Mouse (Mus musculus): ENCODE data around the gene Grn. TPM values are rescaled to one million over a fixed set of nuclear protein-coding genes. Genes with fewer than 3 reads are reported as not detected.

Grn gene
- polyA plus RNA-seq, 1 experiment from 2014 or later = 94.8 TPM

DNA sequence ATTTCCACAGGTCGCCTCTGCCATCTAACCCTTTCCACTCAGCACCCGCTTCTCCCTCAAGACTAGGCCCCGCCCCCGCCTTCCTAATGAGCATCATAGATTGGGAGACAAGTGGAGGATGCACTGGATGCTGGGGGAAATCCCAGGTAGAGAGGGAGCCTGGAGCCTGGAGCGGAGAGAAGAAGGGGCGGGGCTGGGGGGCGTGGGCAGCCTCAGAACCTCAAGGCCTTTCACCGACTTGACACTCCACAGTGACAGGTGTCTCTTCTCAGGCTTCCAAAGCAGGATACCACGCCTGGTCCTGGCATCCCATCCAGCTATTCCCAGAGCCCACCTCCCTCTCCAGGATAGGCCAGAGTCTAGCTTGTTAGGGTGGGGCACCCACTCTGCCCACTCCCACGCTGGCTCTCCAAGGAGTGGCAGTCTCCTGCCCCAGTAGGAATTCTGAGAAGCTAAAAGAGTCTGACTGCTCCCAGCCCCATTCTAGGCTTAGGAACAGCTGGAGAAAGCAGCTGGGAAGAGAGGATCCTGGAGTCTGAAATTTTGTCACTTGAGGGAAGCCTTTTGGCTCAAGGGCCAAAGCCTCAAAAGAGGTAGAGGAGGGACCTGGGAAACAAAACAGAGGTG, 15.3 kb downstream of the Grn start:
- Histone ChIP-seq H3K4me3 (replicated peaks) (no peak overlapping the region), H3K4me1 (replicated peaks) (peaks cover 27% of the 10 kb centered on the region), H3K36me3 (replicated peaks) (no peaks in the 10 kb centered on the region), H3K4me2 (0 out of 2 replicates have a peak overlapping the region, but pooled peaks have one; percentile 83), H3K27ac (replicated peaks) (no peak overlapping the region), H3K27me3 (peaks cover 88% of the 10 kb centered on the region), H3K9ac (no peak overlapping the region), H3K9me3 (replicated peaks) (no peaks in the 10 kb centered on the region)
- ATAC-seq (ENCODE audit: insufficient read depth) = no peak
- 49% methylated on average over 10 of the region's 10 CpGs for WGBS (ENCODE audit: insufficient replicate concordance)

DNA sequence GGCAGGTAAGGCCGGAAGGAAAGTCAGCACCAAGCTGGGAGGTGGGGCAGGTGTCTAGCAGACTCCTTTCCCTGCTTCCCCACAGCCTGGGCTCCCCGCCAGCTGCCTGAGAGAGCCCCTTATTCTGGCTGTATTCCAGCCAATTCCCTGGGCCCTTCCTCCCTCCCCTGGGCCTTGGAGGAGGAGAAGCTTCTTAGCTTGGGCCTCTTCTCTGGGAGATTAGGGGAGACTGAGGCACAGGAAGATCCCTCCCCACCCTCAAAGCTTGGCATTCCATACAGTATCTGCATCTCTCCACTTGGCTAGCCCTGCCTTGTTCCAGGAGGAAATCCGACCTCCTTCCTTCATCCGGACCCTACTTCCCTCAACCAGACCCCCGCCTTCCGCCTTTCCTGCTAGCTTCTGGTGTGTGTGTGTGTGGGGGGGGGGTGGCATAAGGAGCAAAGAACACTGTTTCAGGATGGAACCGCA, 15.8 kb downstream of the Grn start:
- Histone ChIP-seq H3K4me3 (replicated peaks) (0 out of 2 replicates have a peak overlapping the region, but pooled peaks have one; percentile 59), H3K4me1 (replicated peaks) (peaks cover 27% of the 10 kb centered on the region), H3K27ac (replicated peaks) (no peak overlapping the region), H3K4me2 (peak overlapping the region; percentile 83; the same call in 1 of the 2 replicates), H3K9me3 (replicated peaks) (no peaks in the 10 kb centered on the region), H3K27me3 (peaks cover 91% of the 10 kb centered on the region), H3K36me3 (replicated peaks) (no peaks in the 10 kb centered on the region), H3K9ac (no peak overlapping the region)
- ATAC-seq (ENCODE audit: insufficient read depth) = no peak
- WGBS (ENCODE audit: insufficient replicate concordance) = 27% methylated on average over 7 of the region's 7 CpGs

DNA sequence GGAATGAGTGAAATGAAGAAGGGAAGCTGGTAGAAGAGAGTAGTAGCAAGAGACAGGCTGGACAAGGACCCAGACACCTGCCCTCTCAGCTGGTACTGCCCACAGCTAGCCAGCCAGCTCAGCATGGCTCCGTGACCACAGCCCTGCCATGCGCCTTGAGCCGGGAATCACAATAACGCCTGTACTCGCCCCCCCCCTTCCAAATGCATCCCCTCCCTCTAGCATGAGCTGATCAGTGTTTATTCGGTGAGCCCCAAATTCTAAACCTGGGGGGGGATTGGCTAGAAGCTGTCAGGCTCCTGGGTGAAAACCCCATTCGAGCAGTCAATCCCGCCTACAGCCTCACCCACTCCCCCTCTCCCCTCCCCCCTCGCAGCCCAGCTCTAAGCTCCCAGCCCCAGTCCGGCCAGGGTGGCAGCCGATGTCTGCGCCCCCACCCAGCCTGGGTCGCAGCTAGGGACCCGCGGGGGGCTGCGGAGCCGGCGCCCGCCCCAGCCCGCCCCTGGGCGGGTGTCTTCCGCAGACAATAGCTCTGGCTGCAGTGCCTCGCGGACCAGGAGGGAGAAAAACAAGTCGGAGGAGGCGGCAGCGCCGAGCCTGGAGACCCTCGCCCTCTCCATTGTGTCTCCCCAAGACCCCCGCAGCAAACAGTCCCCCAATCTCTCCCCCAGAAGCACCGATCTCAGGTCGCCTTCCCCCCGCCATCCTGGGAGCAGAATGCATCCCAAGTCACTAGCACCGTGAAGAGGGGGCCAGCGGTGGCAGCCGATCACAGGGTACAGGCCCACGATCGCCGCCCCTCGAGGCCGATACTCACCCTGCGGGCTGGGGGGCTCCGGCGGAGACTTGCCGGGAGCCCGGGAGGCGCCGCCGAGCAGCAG, 16.7 kb downstream of the Grn start:
- peak overlapping the region; percentile 83 for H3K4me2 ChIP-seq
- ATAC-seq (ENCODE audit: insufficient read depth) = peak; percentile 11; the same call in 1 of the 2 replicates
- H3K27ac ChIP-seq (replicated peaks) = 0 out of 2 replicates have a peak overlapping the region, but pooled peaks have one; percentile 4
- H3K4me3 ChIP-seq (replicated peaks) = peak overlapping the region; percentile 59
- no peaks in the 10 kb centered on the region for H3K9me3 ChIP-seq (replicated peaks)
- H3K27me3 ChIP-seq = peaks cover 94% of the 10 kb centered on the region
- WGBS (ENCODE audit: insufficient replicate concordance) = 2% methylated on average over 49 of the region's 49 CpGs
- H3K9ac ChIP-seq = peak overlapping the region; percentile 47; the same call in 1 of the 2 replicates
- H3K4me1 ChIP-seq (replicated peaks) = peaks cover 27% of the 10 kb centered on the region
- H3K36me3 ChIP-seq (replicated peaks) = no peaks in the 10 kb centered on the region

DNA sequence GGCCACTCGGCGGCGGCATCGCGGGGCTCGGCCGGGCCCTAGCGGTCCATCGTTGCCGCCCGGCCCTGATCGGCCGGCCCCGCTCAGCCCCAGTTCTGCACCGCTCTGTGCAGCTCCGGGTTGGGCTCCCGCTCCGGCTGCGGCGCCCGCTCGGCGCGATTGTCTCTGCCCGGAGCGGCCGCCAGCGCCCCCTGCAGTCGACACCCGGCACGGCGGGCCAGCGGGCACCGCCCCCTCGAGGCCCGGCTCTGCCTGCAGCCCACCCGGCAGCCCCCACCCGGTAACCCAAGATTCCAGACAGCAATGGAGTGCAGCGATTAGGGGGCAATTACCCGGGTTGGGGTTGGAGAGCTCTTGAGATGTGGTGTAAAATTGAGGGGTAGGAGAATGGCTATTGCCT, 17.4 kb downstream of the Grn start, which contains the start of gene Fam171a2:
Gene Fam171a2 (minus strand): TSS at position 186 of the 400 bp plus-strand sequence.
- H3K9me3 ChIP-seq (replicated peaks) = no peaks in the 10 kb centered on the region

DNA sequence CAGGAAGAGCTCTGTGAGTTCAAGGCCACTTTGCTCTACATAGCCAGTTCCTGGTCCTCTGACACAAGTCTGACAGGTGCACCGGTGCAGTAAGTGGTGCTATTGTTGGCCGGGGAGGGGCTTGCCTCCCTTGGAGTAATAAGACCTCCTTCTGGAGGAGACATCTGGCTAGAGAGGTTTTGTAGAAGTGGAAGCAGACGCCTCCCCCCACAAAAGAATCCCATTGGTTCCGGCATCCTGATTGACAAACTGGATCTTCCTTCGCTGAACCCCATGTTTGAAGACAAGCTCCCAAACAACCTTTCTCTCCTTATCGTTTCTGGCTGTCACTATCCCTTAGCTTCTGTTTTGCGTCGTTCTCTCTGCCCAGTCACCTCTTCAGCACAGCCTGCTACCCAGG, 18.2 kb downstream of the Grn start:
- ATAC-seq (ENCODE audit: insufficient read depth) = no peak
- peaks cover 96% of the 10 kb centered on the region for H3K27me3 ChIP-seq
- H3K4me1 ChIP-seq (replicated peaks) = peaks cover 27% of the 10 kb centered on the region
- H3K36me3 ChIP-seq (replicated peaks) = no peaks in the 10 kb centered on the region
- H3K4me2 ChIP-seq = no peak overlapping the region
- H3K4me3 ChIP-seq (replicated peaks) = no peak overlapping the region
- 19% methylated on average over 8 of the region's 8 CpGs for WGBS (ENCODE audit: insufficient replicate concordance)
- H3K9ac ChIP-seq = no peak overlapping the region
- H3K27ac ChIP-seq (replicated peaks) = no peak overlapping the region
- no peaks in the 10 kb centered on the region for H3K9me3 ChIP-seq (replicated peaks)

More for the DNA sequence above, 17.4 kb downstream of the Grn start, which contains the start of gene Fam171a2:
- under 1% methylated on average over 40 of the region's 40 CpGs for WGBS (ENCODE audit: insufficient replicate concordance)
- Histone ChIP-seq H3K4me2 (peak within 1 kb of the TSS; percentile 83), H3K9ac (peak within 1 kb of the TSS; percentile 47; the same call in 1 of the 2 replicates), H3K27ac (replicated peaks) (0 out of 2 replicates have a peak within 1 kb of the TSS, but pooled peaks have one; percentile 4), H3K4me1 (replicated peaks) (peaks cover 27% of the 10 kb centered on the region), H3K27me3 (peaks cover 96% of the 10 kb centered on the region), H3K36me3 (replicated peaks) (no peaks in the 10 kb centered on the region), H3K4me3 (replicated peaks) (peak within 1 kb of the TSS; percentile 59)
- ATAC-seq (ENCODE audit: insufficient read depth) = peak; percentile 45

DNA sequence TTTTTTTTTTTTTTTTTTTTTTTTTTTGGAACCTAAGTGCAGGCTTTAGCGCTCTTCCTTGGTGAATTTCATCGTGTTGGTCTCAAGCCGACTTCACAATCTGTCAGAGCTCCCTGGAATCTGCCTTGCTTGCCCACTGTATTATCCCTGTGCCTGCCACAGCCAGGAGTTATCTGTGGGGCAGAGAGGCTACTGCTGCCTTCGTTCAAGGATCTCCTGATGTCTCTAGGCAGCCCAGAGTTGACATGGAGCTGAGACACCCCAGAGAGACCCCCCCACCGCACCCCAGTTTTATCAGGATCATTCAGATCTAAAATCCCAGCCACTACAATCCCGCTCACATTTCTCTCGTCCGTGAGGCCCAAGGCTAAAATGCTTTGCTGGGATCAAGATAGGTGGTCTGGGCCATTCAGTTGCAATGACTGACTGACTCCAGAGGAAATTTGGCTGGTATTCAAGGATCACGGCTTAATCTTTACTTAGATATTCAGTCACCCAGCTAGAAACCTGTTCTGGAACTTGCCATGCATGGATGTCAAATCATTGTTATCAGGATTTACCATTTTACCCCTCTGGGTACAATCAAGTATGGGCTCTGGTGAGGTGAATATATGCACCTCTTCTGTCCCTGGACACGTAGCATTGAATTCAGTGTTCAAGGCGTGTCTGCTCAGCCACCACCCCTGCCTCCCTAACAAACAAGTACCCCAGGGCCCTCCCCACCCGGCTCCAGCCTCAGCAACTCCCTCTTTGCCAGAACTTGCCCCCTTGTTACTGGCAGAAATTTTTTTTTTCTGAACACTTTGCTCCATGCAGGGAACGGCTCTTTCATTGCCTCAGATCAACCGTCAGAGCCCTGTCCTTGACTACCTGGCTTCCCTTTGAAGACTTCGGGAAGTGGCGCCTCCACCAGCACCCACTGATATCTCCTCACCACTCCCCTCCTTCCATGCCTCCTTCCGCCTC, 19.2 kb downstream of the Grn start:
- Histone ChIP-seq H3K4me3 (replicated peaks) (no peak overlapping the region), H3K4me1 (replicated peaks) (peaks cover 27% of the 10 kb centered on the region), H3K9ac (no peak overlapping the region), H3K4me2 (no peak overlapping the region), H3K27me3 (peaks cover 93% of the 10 kb centered on the region), H3K36me3 (replicated peaks) (no peaks in the 10 kb centered on the region), H3K27ac (replicated peaks) (no peak overlapping the region), H3K9me3 (replicated peaks) (no peaks in the 10 kb centered on the region)
- 47% methylated on average over 17 of the region's 17 CpGs for WGBS (ENCODE audit: insufficient replicate concordance)
- ATAC-seq (ENCODE audit: insufficient read depth) = no peak

DNA sequence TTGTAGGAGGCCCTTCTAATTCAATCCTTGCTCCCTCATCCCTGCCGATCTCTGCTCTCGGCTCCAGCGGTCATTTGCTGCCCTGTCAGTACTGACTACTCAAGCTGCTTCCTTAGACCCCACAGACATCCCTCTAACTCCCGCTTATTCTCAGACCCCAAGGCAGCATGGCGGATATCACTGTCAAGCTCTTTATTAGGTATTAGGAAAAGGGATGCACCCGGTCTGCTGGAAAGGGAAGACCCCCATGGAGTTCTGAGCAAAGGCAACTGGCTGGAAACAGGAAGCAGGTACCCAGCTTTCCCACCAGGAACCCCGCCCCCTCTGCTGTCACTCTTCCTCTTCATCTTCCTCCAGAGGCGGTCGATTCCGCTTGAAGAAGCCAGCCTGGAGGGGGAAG, 23.0 kb downstream of the Grn start:
- Histone ChIP-seq H3K4me1 (replicated peaks) (peaks cover 18% of the 10 kb centered on the region), H3K27ac (replicated peaks) (no peak overlapping the region), H3K36me3 (replicated peaks) (no peaks in the 10 kb centered on the region), H3K4me3 (replicated peaks) (no peak overlapping the region), H3K27me3 (peaks cover 82% of the 10 kb centered on the region), H3K9me3 (replicated peaks) (no peaks in the 10 kb centered on the region), H3K9ac (no peak overlapping the region), H3K4me2 (no peak overlapping the region)
- WGBS (ENCODE audit: insufficient replicate concordance) = 33% methylated on average over 10 of the region's 10 CpGs
- no peak for ATAC-seq (ENCODE audit: insufficient read depth)

DNA sequence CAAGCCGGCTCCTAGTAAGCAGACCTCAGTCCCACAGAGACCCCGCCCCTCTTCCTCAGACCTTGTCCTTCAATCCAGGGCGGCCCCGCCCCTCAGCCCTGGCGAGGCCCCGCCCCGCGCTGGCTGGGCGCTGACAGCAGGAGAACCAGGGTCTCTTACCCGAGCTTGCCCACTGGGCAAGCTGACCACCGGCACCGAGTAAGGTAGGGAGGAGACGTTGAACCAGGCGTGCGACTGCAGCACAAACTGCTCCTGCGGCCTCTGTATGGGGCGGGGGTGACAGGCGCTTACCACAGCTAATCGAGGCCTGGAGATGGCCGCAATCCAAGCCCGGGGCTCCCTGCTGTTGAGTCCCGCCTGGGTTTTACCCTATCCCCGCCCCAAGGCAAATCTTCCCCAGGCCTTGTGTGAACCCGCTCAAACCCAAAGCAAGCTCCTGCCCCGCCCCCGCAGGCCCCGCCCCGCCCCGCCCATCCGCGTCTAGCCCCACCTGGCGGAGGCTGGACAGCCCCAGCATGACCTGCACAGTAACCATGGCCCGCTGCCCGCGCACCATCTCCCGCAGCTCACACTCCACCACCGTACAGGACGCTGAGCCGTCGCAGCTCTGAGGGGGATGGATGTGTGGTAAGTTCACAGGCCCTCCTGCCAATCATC, 25.8 kb downstream of the Grn start:
- H3K36me3 ChIP-seq (replicated peaks) = no peaks in the 10 kb centered on the region
- no peaks in the 10 kb centered on the region for H3K9me3 ChIP-seq (replicated peaks)
- H3K4me1 ChIP-seq (replicated peaks) = peaks cover 25% of the 10 kb centered on the region
- H3K27me3 ChIP-seq = peaks cover 60% of the 10 kb centered on the region
- WGBS (ENCODE audit: insufficient replicate concordance) = 6% methylated on average over 40 of the region's 40 CpGs
- H3K4me3 ChIP-seq (replicated peaks) = peak overlapping the region; percentile 51
- peak overlapping the region; percentile 50 for H3K9ac ChIP-seq
- H3K27ac ChIP-seq (replicated peaks) = no peak overlapping the region; the same call in 1 of the 2 replicates
- ATAC-seq (ENCODE audit: insufficient read depth) = peak; percentile 82
- peak overlapping the region; percentile 84 for H3K4me2 ChIP-seq

DNA sequence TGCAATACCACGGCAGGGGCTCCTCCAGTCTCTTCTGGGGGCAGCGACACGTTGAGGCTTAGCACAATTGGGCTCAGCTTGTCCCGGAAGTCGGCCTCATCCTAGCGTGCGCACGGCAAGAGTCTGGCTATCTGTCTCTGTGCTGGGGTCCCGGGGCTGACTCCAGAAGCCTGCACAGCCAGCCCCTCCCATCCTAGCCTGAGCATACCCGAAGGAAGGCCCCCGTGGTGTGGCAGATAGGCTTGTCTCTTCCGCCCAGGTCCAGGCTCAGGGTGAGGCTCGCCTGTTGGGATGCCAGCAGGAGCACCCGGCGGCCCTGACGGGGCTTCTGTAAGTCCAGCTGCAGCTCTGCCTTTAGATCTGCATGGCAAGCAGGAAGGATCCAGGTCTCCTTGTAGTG, 30.4 kb downstream of the Grn start:
- H3K27ac ChIP-seq (replicated peaks) = no peak overlapping the region
- no peaks in the 10 kb centered on the region for H3K9me3 ChIP-seq (replicated peaks)
- H3K9ac ChIP-seq = no peak overlapping the region
- ATAC-seq (ENCODE audit: insufficient read depth) = 0 out of 2 replicates have a peak, but pooled peaks have one; percentile 10
- no peaks in the 10 kb centered on the region for H3K36me3 ChIP-seq (replicated peaks)
- H3K4me2 ChIP-seq = no peak overlapping the region
- peaks cover 35% of the 10 kb centered on the region for H3K27me3 ChIP-seq
- no peak overlapping the region for H3K4me3 ChIP-seq (replicated peaks)
- WGBS (ENCODE audit: insufficient replicate concordance) = 39% methylated on average over 16 of the region's 16 CpGs
- H3K4me1 ChIP-seq (replicated peaks) = peaks cover 27% of the 10 kb centered on the region

DNA sequence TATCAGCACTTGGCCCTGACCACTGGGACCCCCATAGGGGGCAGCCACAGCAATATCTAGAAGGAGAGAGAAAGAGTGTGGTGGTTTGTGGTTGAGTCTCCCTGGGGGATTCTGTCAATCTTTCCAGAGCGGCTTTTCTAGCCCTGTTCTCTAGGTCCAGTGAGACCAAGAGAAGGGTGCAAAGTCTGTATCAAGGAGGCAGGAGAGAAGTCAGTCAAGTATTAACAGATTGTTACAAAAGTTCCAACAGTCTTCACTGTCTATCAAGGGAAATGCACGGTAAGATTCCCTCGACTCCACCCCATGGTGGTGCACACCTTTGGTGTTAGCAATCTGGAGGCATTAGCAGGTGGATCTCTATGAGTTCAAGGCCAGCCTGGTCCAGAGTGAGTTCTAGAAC, 31.6 kb downstream of the Grn start:
- no peak overlapping the region for H3K27ac ChIP-seq (replicated peaks)
- peaks cover 29% of the 10 kb centered on the region for H3K27me3 ChIP-seq
- no peak overlapping the region for H3K4me3 ChIP-seq (replicated peaks)
- H3K4me1 ChIP-seq (replicated peaks) = peaks cover 30% of the 10 kb centered on the region
- no peaks in the 10 kb centered on the region for H3K9me3 ChIP-seq (replicated peaks)
- H3K4me2 ChIP-seq = no peak overlapping the region
- no peak overlapping the region for H3K9ac ChIP-seq
- WGBS (ENCODE audit: insufficient replicate concordance) = 54% methylated on average over 3 of the region's 3 CpGs
- ATAC-seq (ENCODE audit: insufficient read depth) = no peak
- no peaks in the 10 kb centered on the region for H3K36me3 ChIP-seq (replicated peaks)

Data from liver, embryonic 15.5 days (tissue).